Mouse (Mus musculus): Measurements from ENCODE around the gene Parp11. TPM values are rescaled to one million over a fixed set of nuclear protein-coding genes. Genes with fewer than 3 reads are reported as not detected.

Gene Parp11
- polyA plus RNA-seq, 1 experiment from 2014 or later: 38.8 TPM

DNA sequence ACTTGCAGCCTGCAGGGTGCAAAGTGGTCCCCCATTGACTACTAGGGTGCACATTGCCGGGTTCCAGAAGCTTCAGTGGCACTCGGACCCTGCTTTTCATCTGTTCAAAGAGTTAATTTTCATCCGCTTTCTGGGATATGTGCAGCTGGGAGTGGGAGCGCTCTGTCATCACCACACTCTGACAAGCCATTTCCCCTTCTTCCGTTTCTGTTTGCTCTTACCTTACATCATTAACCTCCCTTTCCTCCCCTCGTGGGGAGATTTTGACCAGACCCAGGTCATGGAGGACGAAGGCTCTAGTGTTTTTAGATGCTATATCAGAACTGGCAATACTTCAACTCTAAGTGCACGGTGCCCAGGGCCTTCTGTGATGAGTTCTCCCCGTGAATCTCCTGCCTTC lies 75.7 kb downstream of the Parp11 start:
- Histone ChIP-seq H3K36me3 (replicated peaks) (no peaks in the 10 kb centered on the region), H3K4me3 (no peak overlapping the region), H3K4me1 (no peaks in the 10 kb centered on the region), H3K27me3 (ENCODE audit: poor library complexity, severe bottlenecking) (no peaks in the 10 kb centered on the region), H3K9me3 (no peaks in the 10 kb centered on the region), H3K27ac (no peak overlapping the region)
- 84% methylated on average over 9 of the region's 9 CpGs for WGBS
- DNase-seq (ENCODE audit: extremely low spot score, low spot score): no peak

DNA sequence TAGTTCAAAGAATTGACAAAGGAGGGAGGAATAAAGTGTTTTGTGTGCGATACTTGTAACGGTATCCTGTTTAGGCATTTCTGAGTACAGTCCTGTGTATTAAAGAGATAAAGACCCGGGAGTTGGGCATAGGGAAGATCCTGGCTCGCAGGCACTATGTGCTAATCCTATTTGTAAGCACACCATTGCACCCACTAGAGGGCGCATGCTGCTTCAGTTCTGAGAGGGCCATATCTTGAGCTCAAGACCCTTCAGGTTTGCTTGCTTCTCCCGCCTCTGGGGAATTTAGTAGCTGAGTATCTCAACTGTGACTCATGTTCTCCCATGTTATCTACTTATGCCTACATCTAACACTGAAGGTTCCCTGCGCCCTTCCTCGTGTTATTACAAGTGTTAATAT lies 77.8 kb downstream of the Parp11 start:
- H3K4me3 ChIP-seq: no peak overlapping the region
- H3K27me3 ChIP-seq (ENCODE audit: poor library complexity, severe bottlenecking): no peaks in the 10 kb centered on the region
- no peaks in the 10 kb centered on the region for H3K9me3 ChIP-seq
- no peak overlapping the region for H3K27ac ChIP-seq
- peak; percentile 56 for DNase-seq (ENCODE audit: extremely low spot score, low spot score)
- WGBS: 31% methylated on average over 8 of the region's 8 CpGs
- H3K4me1 ChIP-seq: no peaks in the 10 kb centered on the region
- no peaks in the 10 kb centered on the region for H3K36me3 ChIP-seq (replicated peaks)

DNA sequence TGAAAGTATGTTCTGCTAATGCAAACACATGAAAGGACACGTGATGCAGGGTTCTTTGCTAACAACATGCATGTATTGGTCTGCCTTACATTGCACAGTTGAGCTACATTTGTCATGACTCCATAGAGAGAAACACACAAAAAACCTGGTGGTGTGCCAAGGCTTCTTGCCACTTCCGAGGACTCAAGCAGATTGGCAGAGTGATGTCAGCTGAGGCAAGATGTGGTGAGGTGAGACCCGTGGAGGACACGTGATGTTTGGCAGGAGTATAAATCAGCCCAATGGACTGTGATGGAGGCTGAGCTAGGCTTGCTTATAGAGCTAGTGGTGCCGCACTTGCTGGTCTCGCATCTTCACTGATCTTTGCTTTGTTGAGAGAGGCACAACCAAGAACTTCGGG lies 82.0 kb downstream of the Parp11 start:
- Histone ChIP-seq H3K9me3 (no peaks in the 10 kb centered on the region), H3K36me3 (replicated peaks) (no peaks in the 10 kb centered on the region), H3K4me3 (no peak overlapping the region), H3K4me1 (no peaks in the 10 kb centered on the region), H3K27ac (no peak overlapping the region), H3K27me3 (ENCODE audit: poor library complexity, severe bottlenecking) (no peaks in the 10 kb centered on the region)
- DNase-seq (ENCODE audit: extremely low spot score, low spot score): no peak
- WGBS: 85% methylated on average over 7 of the region's 7 CpGs

GRCm38 (mm10) chr6:127529451-127529850 lies 82.8 kb downstream of the Parp11 start:
- no peak overlapping the region for H3K27ac ChIP-seq
- no peaks in the 10 kb centered on the region for H3K9me3 ChIP-seq
- no peaks in the 10 kb centered on the region for H3K36me3 ChIP-seq (replicated peaks)
- H3K4me1 ChIP-seq: no peaks in the 10 kb centered on the region
- no peak for DNase-seq (ENCODE audit: extremely low spot score, low spot score)
- H3K27me3 ChIP-seq (ENCODE audit: poor library complexity, severe bottlenecking): no peaks in the 10 kb centered on the region
- H3K4me3 ChIP-seq: no peak overlapping the region
- 79% methylated on average over 2 of the region's 2 CpGs for WGBS

- WGBS: 79% methylated on average over 3 of the region's 3 CpGs
- no peaks in the 10 kb centered on the region for H3K9me3 ChIP-seq
- no peak for DNase-seq (ENCODE audit: extremely low spot score, low spot score)
- no peak overlapping the region for H3K27ac ChIP-seq
- H3K4me1 ChIP-seq: no peaks in the 10 kb centered on the region
- no peak overlapping the region for H3K4me3 ChIP-seq
- no peaks in the 10 kb centered on the region for H3K27me3 ChIP-seq (ENCODE audit: poor library complexity, severe bottlenecking)
- no peaks in the 10 kb centered on the region for H3K36me3 ChIP-seq (replicated peaks)
Observed at GRCm38 (mm10) chr6:127530206-127530605, 83.6 kb downstream of the Parp11 start.

DNA sequence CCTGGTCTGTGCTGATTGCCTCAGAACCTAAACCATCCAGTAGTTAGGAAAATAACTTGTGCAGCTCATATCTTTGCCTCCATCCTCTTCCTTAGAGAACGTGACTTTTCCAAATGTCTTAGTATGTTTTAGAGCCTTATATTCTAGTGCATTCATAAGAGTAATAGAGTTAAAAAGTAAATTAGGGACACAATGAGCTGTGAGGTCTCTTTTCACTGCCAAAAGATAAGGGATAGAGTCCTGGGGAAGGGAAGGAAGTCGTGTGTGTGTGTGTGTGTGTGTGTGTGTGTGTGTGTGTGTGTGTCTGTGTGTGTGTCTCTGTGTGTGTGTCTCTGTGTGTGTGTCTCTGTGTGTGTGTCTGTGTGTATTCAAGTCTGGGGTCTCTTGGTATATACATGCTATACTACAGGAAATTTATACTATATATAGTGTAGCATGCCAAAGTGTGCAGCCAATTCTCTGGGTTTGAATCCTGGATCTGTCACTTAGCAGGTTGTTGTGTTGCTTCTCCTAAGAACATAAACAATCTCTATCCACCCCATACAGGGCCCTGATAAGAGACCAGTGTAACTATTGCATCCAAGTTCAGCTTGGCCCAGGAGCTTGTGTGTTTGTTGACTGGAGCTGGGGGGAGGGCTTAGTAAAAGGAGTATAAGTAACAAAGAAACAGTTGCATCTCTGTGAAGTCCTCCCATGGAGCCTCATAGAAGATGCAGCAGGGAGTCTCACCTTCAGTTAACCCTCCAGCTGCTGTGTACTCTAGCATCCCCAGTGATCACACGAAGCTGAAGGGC lies 85.0 kb downstream of the Parp11 start:
- H3K4me3 ChIP-seq: no peak overlapping the region
- H3K27ac ChIP-seq: no peak overlapping the region
- no peaks in the 10 kb centered on the region for H3K27me3 ChIP-seq (ENCODE audit: poor library complexity, severe bottlenecking)
- no peaks in the 10 kb centered on the region for H3K36me3 ChIP-seq (replicated peaks)
- WGBS: 65% methylated on average over 3 of the region's 3 CpGs
- no peak for DNase-seq (ENCODE audit: extremely low spot score, low spot score)
- no peaks in the 10 kb centered on the region for H3K9me3 ChIP-seq
- no peaks in the 10 kb centered on the region for H3K4me1 ChIP-seq

- no peak for DNase-seq (ENCODE audit: extremely low spot score, low spot score)
- Histone ChIP-seq H3K27ac (no peak overlapping the region), H3K9me3 (no peaks in the 10 kb centered on the region), H3K4me3 (no peak overlapping the region), H3K36me3 (replicated peaks) (no peaks in the 10 kb centered on the region), H3K4me1 (no peaks in the 10 kb centered on the region), H3K27me3 (ENCODE audit: poor library complexity, severe bottlenecking) (no peaks in the 10 kb centered on the region)
- WGBS: 92% methylated on average over 5 of the region's 5 CpGs
Observed at GRCm38 (mm10) chr6:127532304-127532703, 85.7 kb downstream of the Parp11 start.

DNA sequence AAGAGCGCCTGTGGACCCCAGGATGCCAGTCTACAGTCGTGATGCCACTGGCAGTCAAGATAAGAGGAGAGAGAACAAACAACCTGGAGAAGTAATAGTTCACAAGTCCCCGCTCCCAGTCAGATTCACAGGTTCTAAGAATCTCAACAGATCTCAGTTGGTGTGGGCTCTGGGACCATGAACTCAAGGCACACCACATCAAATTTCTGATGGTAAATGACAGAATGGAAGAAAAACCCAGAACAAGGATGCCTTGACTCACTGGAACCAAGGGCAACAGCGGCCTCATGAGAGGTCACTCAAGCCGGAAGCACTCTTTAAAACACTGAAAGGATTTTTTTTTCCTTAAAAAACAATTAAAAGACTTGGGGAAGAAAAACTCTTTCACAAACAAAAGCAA lies 87.1 kb downstream of the Parp11 start:
- no peak overlapping the region for H3K27ac ChIP-seq
- no peaks in the 10 kb centered on the region for H3K36me3 ChIP-seq (replicated peaks)
- no peaks in the 10 kb centered on the region for H3K9me3 ChIP-seq
- no peak overlapping the region for H3K4me3 ChIP-seq
- no peak for DNase-seq (ENCODE audit: extremely low spot score, low spot score)
- whole genome bisulfite sequencing: 86% methylated on average over 5 of the region's 5 CpGs
- no peaks in the 10 kb centered on the region for H3K27me3 ChIP-seq (ENCODE audit: poor library complexity, severe bottlenecking)
- no peaks in the 10 kb centered on the region for H3K4me1 ChIP-seq

GRCm38 (mm10) chr6:127537035-127537434 lies 90.4 kb downstream of the Parp11 start:
- no peak for DNase-seq (ENCODE audit: extremely low spot score, low spot score)
- Histone ChIP-seq H3K27ac (no peak overlapping the region), H3K36me3 (replicated peaks) (no peaks in the 10 kb centered on the region), H3K9me3 (no peaks in the 10 kb centered on the region), H3K4me3 (no peak overlapping the region), H3K27me3 (ENCODE audit: poor library complexity, severe bottlenecking) (peaks cover 11% of the 10 kb centered on the region), H3K4me1 (no peaks in the 10 kb centered on the region)
- WGBS: 82% methylated on average over 7 of the region's 7 CpGs

DNA sequence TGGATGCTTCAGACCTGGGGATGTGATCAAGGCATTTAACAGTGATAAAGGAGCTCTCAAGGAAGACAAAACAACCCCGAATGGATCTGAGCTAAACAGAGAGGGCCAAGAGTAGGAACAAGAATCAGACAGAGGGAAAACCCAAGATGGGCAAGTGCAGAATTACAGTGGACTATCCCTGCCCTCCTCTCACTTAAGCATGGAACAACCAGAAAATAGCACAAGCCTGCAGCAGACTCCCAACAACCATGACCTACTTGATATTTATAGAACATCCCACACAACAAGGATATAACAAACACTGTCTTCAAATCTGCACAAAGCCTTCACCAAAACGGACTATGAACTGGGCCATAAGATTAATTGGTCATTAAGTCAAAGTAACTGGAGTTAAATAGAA lies 91.5 kb downstream of the Parp11 start:
- no peak for DNase-seq (ENCODE audit: extremely low spot score, low spot score)
- H3K27me3 ChIP-seq (ENCODE audit: poor library complexity, severe bottlenecking): peaks cover 21% of the 10 kb centered on the region
- WGBS: 85% methylated on average over 2 of the region's 2 CpGs
- no peak overlapping the region for H3K4me3 ChIP-seq
- H3K4me1 ChIP-seq: 0 out of 2 replicates have a peak, but pooled peaks cover 5% of the 10 kb centered on the region
- H3K36me3 ChIP-seq (replicated peaks): no peaks in the 10 kb centered on the region
- H3K27ac ChIP-seq: no peak overlapping the region
- H3K9me3 ChIP-seq: no peaks in the 10 kb centered on the region

- H3K36me3 ChIP-seq (replicated peaks): no peaks in the 10 kb centered on the region
- no peak overlapping the region for H3K27ac ChIP-seq
- 0 out of 2 replicates have a peak, but pooled peaks cover 5% of the 10 kb centered on the region for H3K4me1 ChIP-seq
- 94% methylated on average over 4 of the region's 4 CpGs for WGBS
- H3K4me3 ChIP-seq: no peak overlapping the region
- no peaks in the 10 kb centered on the region for H3K9me3 ChIP-seq
- H3K27me3 ChIP-seq (ENCODE audit: poor library complexity, severe bottlenecking): peaks cover 26% of the 10 kb centered on the region
- no peak for DNase-seq (ENCODE audit: extremely low spot score, low spot score)
Observed at GRCm38 (mm10) chr6:127539226-127539625, 92.6 kb downstream of the Parp11 start.

DNA sequence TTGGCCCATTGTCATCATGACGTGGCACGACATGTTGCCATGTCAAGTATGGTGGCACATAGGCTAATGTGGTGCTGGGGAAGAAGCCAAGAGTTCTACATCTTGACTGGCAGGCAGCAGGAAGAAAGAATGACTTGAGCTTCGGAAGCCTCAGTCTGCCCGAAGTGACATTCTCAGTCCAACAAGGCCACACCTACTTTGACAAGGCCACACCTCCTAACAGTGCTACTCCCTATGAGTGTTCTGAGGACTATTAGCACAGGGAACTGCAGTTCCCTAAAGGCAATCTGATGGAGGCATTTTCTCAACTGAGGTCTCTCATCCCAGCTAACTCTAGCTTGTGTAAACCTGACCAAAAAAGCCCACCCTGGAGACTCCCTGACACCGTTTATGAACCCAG lies 93.0 kb downstream of the Parp11 start:
- Histone ChIP-seq H3K27me3 (ENCODE audit: poor library complexity, severe bottlenecking) (peaks cover 26% of the 10 kb centered on the region), H3K9me3 (no peaks in the 10 kb centered on the region), H3K27ac (no peak overlapping the region), H3K4me3 (no peak overlapping the region), H3K36me3 (replicated peaks) (no peaks in the 10 kb centered on the region), H3K4me1 (0 out of 2 replicates have a peak, but pooled peaks cover 5% of the 10 kb centered on the region)
- 76% methylated on average over 5 of the region's 5 CpGs for WGBS
- DNase-seq (ENCODE audit: extremely low spot score, low spot score): no peak

DNA sequence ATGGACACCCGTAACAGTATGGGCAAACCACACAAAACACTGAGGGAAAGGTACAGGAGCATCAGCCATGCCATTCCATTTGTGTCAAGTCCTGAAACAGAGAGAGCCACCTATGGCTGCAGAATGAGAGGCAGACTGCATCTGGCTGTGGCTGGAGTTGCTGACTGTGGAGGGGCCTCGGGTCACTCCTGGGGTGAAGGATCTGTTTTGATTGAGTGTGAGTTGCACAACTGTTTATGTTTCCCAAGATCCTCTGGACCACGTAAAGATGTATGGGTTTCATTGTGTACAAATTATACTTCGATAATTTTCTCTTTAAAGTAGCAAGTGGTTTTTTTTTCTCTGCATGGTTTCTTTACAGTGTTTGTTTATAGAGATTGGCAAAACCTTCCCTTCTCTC lies 93.9 kb downstream of the Parp11 start:
- Histone ChIP-seq H3K36me3 (replicated peaks) (no peaks in the 10 kb centered on the region), H3K27me3 (ENCODE audit: poor library complexity, severe bottlenecking) (peaks cover 31% of the 10 kb centered on the region), H3K27ac (no peak overlapping the region), H3K4me3 (no peak overlapping the region), H3K4me1 (0 out of 2 replicates have a peak, but pooled peaks cover 5% of the 10 kb centered on the region), H3K9me3 (no peaks in the 10 kb centered on the region)
- 80% methylated on average over 4 of the region's 4 CpGs for WGBS
- no peak for DNase-seq (ENCODE audit: extremely low spot score, low spot score)
